Mouse (Mus musculus): ENCODE results near the gene Ovch2.

Gene Ovch2

GRCm38 (mm10) chr7:107742963-107743465 lies 58.0 kb downstream of the Ovch2 start:
- peak; percentile 12 to 19 for DNase-seq

DNA sequence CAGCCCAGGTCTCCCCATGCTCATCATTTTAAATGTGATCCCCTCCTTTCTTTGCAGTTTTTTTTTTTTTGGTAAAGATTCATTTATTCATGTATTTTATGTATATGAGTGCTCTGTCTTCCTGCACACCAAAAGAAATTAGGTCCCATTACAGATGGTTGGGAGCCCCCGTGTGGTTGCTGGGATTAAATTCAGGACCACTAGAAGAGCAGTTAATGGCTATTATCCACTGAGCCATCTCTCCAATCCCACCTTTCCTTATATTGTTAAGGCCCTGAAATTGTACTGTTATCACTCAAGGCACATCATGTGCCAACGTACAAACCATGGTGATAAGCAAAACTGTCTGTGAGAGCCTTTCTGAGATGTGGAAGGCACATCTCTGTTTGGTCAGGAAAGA lies 62.3 kb downstream of the Ovch2 start:
- peak; percentile 66 to 68 for DNase-seq

DNA sequence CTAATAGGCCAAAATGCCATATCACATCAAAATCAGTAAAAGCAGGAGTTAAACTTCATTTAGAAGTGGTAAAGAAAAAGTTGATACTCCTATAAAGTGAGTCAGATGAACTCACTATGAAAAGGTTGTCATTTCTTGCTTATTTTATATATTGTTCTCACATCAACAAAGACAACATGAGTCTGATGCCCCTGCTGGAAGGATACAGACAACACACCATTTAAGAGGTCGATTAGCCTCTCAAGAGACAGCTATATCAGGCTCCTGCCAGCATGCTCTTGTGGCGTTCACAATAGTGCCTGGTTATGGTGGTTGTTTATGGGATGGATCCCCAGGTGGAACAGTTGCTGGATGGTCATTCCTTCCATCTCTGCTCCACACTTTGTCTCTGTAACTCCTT lies 67.8 kb downstream of the Ovch2 start:
- no peak for DNase-seq

Data from cerebellum, postnatal 10 days (tissue).